Mouse (Mus musculus) erythroid progenitor cell, adult 5-6 weeks (primary cell): ENCODE results near the gene Ttbk2. TPM values are rescaled to one million over a fixed set of nuclear protein-coding genes. Genes with fewer than 3 reads are reported as not detected.

Experiments used
- total RNA-seq, 2 experiments: library from RNA; stranded (forward) in 1 of 2; stranded (reverse) in 1 of 2; fragments of 150-400 nt in 1 of 2; fragments of 186-747, 209-891 nt in 1 of 2; gene quantifications; 2 replicates each; pipeline versions ENCODE4 v1.2.3 to v1.2.4; 2015 to 2017; ENCODE audit warnings: low replicate concordance in 2 of 2

Gene Ttbk2
- total RNA-seq, 2 experiments from 2014 or later = 1.7 to 2.4 TPM

Other genes starting within 250 kb of the Ttbk2 start
- 2.5 and 16.9 TPM in 2 replicates for gene Haus2, start 241.2 kb downstream of the Ttbk2 start, total RNA-seq (2015; ENCODE audit: low replicate concordance)
- gene Haus2, start 241.2 kb downstream of the Ttbk2 start, total RNA-seq (2017; ENCODE audit: low replicate concordance) = 8.4 and 11.9 TPM in 2 replicates
- 10.5 and 33.9 TPM in 2 replicates for gene Lrrc57, start 241.1 kb downstream of the Ttbk2 start, total RNA-seq (2015; ENCODE audit: low replicate concordance)
- gene Lrrc57, start 241.1 kb downstream of the Ttbk2 start, total RNA-seq (2017; ENCODE audit: low replicate concordance) = 12.3 and 30.9 TPM in 2 replicates
- 3.2 and 3.8 TPM in 2 replicates for gene Stard9, start 221.5 kb downstream of the Ttbk2 start, total RNA-seq (2015; ENCODE audit: low replicate concordance)
- 1.5 and 1.7 TPM in 2 replicates for gene Stard9, start 221.5 kb downstream of the Ttbk2 start, total RNA-seq (2017; ENCODE audit: low replicate concordance)
- 67.0 and 68.7 TPM in 2 replicates for gene Cdan1, start 476 bp downstream of the Ttbk2 start, total RNA-seq (2015; ENCODE audit: low replicate concordance)
- 76.3 and 114 TPM in 2 replicates for gene Cdan1, start 476 bp downstream of the Ttbk2 start, total RNA-seq (2017; ENCODE audit: low replicate concordance)
- 14.4 and 32.3 TPM in 2 replicates for gene Ubr1, start 120.1 kb upstream of the Ttbk2 start, total RNA-seq (2015; ENCODE audit: low replicate concordance)
- 25.4 and 53.9 TPM in 2 replicates for gene Ubr1, start 120.1 kb upstream of the Ttbk2 start, total RNA-seq (2017; ENCODE audit: low replicate concordance)
- 3.2 and 5.0 TPM in 2 replicates for gene Tmem62, start 126.4 kb upstream of the Ttbk2 start, total RNA-seq (2015; ENCODE audit: low replicate concordance)
- 3.7 and 8.4 TPM in 2 replicates for gene Tmem62, start 126.4 kb upstream of the Ttbk2 start, total RNA-seq (2017; ENCODE audit: low replicate concordance)
- gene Ccndbp1, start 157.8 kb upstream of the Ttbk2 start, total RNA-seq (2015; ENCODE audit: low replicate concordance) = 117 and 123 TPM in 2 replicates
- gene Ccndbp1, start 157.8 kb upstream of the Ttbk2 start, total RNA-seq (2017; ENCODE audit: low replicate concordance) = 86.5 and 101 TPM in 2 replicates
- 853 and 981 TPM in 2 replicates for gene Epb42, start 186.5 kb upstream of the Ttbk2 start, total RNA-seq (2015; ENCODE audit: low replicate concordance)
- 806 and 856 TPM in 2 replicates for gene Epb42, start 186.5 kb upstream of the Ttbk2 start, total RNA-seq (2017; ENCODE audit: low replicate concordance)
- not detected in 2 replicates for gene Tgm5, start 235.2 kb upstream of the Ttbk2 start, total RNA-seq (2015; ENCODE audit: low replicate concordance)
- not detected in 2 replicates for gene Tgm5, start 235.2 kb upstream of the Ttbk2 start, total RNA-seq (2017; ENCODE audit: low replicate concordance)